Mouse (Mus musculus): Measurements from ENCODE around the gene Shank2. TPM values are rescaled to one million over a fixed set of nuclear protein-coding genes. Genes with fewer than 3 reads are reported as not detected.

Gene Shank2
- total RNA-seq, 2 experiments from 2014 or later = not detected

Other genes starting within 250 kb of the Shank2 start
- not detected in 2 replicates for gene Osbpl5, start 244.9 kb upstream of the Shank2 start, total RNA-seq (2015; ENCODE audit: low replicate concordance)
- gene Osbpl5, start 244.9 kb upstream of the Shank2 start, total RNA-seq (2017; ENCODE audit: low replicate concordance) = 0.56 and 0.60 TPM in 2 replicates
- not detected in 2 replicates for gene Mrgprg, start 234.9 kb upstream of the Shank2 start, total RNA-seq (2015; ENCODE audit: low replicate concordance)
- gene Mrgprg, start 234.9 kb upstream of the Shank2 start, total RNA-seq (2017; ENCODE audit: low replicate concordance) = not detected in 2 replicates
- not detected in 2 replicates for gene Mrgpre, start 217.4 kb upstream of the Shank2 start, total RNA-seq (2015; ENCODE audit: low replicate concordance)
- not detected in 2 replicates for gene Mrgpre, start 217.4 kb upstream of the Shank2 start, total RNA-seq (2017; ENCODE audit: low replicate concordance)
- gene Nadsyn1, start 179.1 kb upstream of the Shank2 start, total RNA-seq (2015; ENCODE audit: low replicate concordance) = 0.77 TPM in 1 of 2 replicates, not detected in the other
- gene Nadsyn1, start 179.1 kb upstream of the Shank2 start, total RNA-seq (2017; ENCODE audit: low replicate concordance) = 0.98 and 1.3 TPM in 2 replicates
- 2.1 and 6.7 TPM in 2 replicates for gene Dhcr7, start 178.8 kb upstream of the Shank2 start, total RNA-seq (2015; ENCODE audit: low replicate concordance)
- 0.84 and 5.2 TPM in 2 replicates for gene Dhcr7, start 178.8 kb upstream of the Shank2 start, total RNA-seq (2017; ENCODE audit: low replicate concordance)
- not detected in 2 replicates for gene Gm498, start 135.1 kb upstream of the Shank2 start, total RNA-seq (2015; ENCODE audit: low replicate concordance)
- not detected in 2 replicates for gene Gm498, start 135.1 kb upstream of the Shank2 start, total RNA-seq (2017; ENCODE audit: low replicate concordance)

Data from erythroblast, adult 5-6 weeks (primary cell).